Mouse (Mus musculus): Measurements from ENCODE around the gene Adgrg3. TPM values are rescaled to one million over a fixed set of nuclear protein-coding genes. Genes with fewer than 3 reads are reported as not detected.

The Adgrg3 gene
- polyA plus RNA-seq, 1 experiment from 2014 or later = 2.9 TPM

DNA sequence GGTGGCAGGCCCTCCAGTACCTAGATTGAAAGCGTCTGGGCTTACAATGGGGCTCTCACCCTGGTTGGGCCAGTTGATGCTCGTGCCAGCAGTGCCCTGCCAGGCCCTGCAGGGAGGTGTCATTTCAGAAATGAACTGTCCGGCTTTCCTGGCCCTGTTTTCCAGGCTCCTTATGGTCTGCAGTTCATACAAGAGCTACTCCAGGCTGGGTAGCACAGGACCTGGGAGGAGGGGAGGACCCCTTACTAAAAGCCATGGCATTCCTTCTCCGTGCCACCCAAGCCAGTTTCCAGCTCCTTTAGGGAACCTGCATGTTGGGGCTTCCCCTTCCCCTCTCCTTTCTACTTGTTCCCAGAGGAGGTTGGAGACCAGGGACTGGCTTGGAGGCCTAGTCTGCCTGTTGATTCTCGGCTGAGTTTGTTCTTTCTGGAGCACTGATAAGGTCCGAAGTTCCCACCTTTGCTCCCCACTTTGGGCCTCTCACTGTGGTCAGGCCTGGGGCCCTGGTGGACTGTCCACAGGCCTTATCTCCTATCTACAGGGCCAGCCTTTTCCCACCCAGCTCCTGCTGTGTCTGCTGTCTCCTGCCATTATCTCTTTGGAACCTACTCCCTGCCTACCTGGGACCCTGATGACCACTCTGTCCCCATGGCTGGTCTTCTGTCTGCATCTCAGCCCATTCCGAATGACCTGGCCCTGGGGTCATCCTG, 68.1 kb downstream of the Adgrg3 start:
- no peak overlapping the region for H3K9ac ChIP-seq
- peaks cover 58% of the 10 kb centered on the region for H3K36me3 ChIP-seq
- H3K27me3 ChIP-seq = no peaks in the 10 kb centered on the region
- no peaks in the 10 kb centered on the region for H3K9me3 ChIP-seq
- no peak overlapping the region for H3K4me2 ChIP-seq (replicated peaks)
- 85% methylated on average over 7 of the region's 7 CpGs for WGBS
- peaks cover 10% of the 10 kb centered on the region for H3K4me1 ChIP-seq
- no peak overlapping the region for H3K4me3 ChIP-seq
- no peak overlapping the region for H3K27ac ChIP-seq
- no peak for ATAC-seq (ENCODE audit: insufficient number of reproducible peaks, insufficient read depth, low FRiP score, low TSS enrichment)

DNA sequence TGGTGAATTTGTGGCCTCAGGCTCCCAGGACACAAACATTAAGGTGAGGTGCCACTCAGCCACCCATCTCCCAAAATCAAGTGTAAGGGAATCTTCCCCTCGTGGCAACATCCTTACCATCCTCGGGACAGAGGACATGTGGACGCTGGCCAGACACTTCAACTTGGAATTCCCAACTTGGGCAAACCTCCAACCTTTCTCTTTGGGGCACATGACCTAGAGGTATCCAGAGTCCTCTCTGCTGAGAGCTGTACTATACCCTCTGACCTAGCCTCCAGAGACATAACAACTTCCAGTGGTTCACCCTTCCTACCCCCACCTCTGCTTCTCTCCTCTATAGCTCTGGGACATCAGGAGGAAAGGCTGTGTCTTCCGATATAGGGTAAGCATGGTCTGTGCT, 76.1 kb downstream of the Adgrg3 start:
- Histone ChIP-seq H3K27me3 (no peaks in the 10 kb centered on the region), H3K4me2 (replicated peaks) (no peak overlapping the region), H3K9me3 (no peaks in the 10 kb centered on the region), H3K27ac (no peak overlapping the region), H3K36me3 (peaks cover 81% of the 10 kb centered on the region), H3K4me1 (no peaks in the 10 kb centered on the region), H3K9ac (no peak overlapping the region), H3K4me3 (no peak overlapping the region)
- ATAC-seq (ENCODE audit: insufficient number of reproducible peaks, insufficient read depth, low FRiP score, low TSS enrichment) = no peak
- WGBS = 95% methylated on average over 4 of the region's 4 CpGs

Other genes with a start within 250 kb of the Adgrg3 start
- gene Cx3cl1, start 245.7 kb upstream of the Adgrg3 start, polyA plus RNA-seq (2016; fragmentation: Nextera tagmentation; extraction: Ambion mirVana) = 4.6 and 5.3 TPM in 2 replicates
- gene Ccl17, start 207.2 kb upstream of the Adgrg3 start, polyA plus RNA-seq (2016; fragmentation: Nextera tagmentation; extraction: Ambion mirVana) = not detected in 2 replicates
- 61.8 and 66.3 TPM in 2 replicates for gene Coq9, start 179.4 kb upstream of the Adgrg3 start, polyA plus RNA-seq (2016; fragmentation: Nextera tagmentation; extraction: Ambion mirVana)
- gene Ciapin1, start 179.3 kb upstream of the Adgrg3 start, polyA plus RNA-seq (2016; fragmentation: Nextera tagmentation; extraction: Ambion mirVana) = 141 and 144 TPM in 2 replicates
- 145 and 154 TPM in 2 replicates for gene Polr2c, start 160.2 kb upstream of the Adgrg3 start, polyA plus RNA-seq (2016; fragmentation: Nextera tagmentation; extraction: Ambion mirVana)
- gene Dok4, start 141.4 kb upstream of the Adgrg3 start, polyA plus RNA-seq (2016; fragmentation: Nextera tagmentation; extraction: Ambion mirVana) = 23.0 and 25.1 TPM in 2 replicates
- gene Ccdc102a, start 99.6 kb upstream of the Adgrg3 start, polyA plus RNA-seq (2016; fragmentation: Nextera tagmentation; extraction: Ambion mirVana) = 51.5 and 51.9 TPM in 2 replicates
- gene Adgrg5, start 94.0 kb upstream of the Adgrg3 start, polyA plus RNA-seq (2016; fragmentation: Nextera tagmentation; extraction: Ambion mirVana) = 0.05 TPM in 1 of 2 replicates, not detected in the other
- gene Adgrg1, start 42.9 kb upstream of the Adgrg3 start, polyA plus RNA-seq (2016; fragmentation: Nextera tagmentation; extraction: Ambion mirVana) = 22.3 and 28.2 TPM in 2 replicates
- 0.17 TPM in 1 of 2 replicates, not detected in the other for gene Drc7, start 37.4 kb downstream of the Adgrg3 start, polyA plus RNA-seq (2016; fragmentation: Nextera tagmentation; extraction: Ambion mirVana)
- gene Katnb1, start 63.5 kb downstream of the Adgrg3 start, polyA plus RNA-seq (2016; fragmentation: Nextera tagmentation; extraction: Ambion mirVana) = 28.9 and 30.9 TPM in 2 replicates
- gene Kifc3, start 185.1 kb downstream of the Adgrg3 start, polyA plus RNA-seq (2016; fragmentation: Nextera tagmentation; extraction: Ambion mirVana) = 11.7 and 15.1 TPM in 2 replicates

Data from embryonic facial prominence, embryonic 12.5 days (tissue).